Mouse (Mus musculus) lung, postnatal 0 days (tissue): ENCODE measurements around the gene Pawr.

Experiments used
- CTCF ChIP-seq: IDR thresholded peaks from 2 replicates; pipeline ENCODE4 v1.5.1; 2016; ENCODE audit warnings: antibody characterized with exemption, mild to moderate bottlenecking
- EP300 ChIP-seq: IDR thresholded peaks from 2 replicates; pipeline ENCODE4 v1.6.1; 2016; ENCODE audit warnings: antibody characterized with exemption, mild to moderate bottlenecking, control low read depth

- TF ChIP-seq CTCF (no peak), EP300 (no peak)
Observed at GRCm38 (mm10) chr10:108338055-108338961, 6.4 kb downstream of the Pawr start.
